In genomic region chr5:74136868-74137439, GRCm38 (mm10) we compare ENCODE assay signal across 16 mouse cellular contexts. TPM values are rescaled to one million over a fixed set of nuclear protein-coding genes. Genes with fewer than 3 reads are reported as not detected.
A peak's percentile ranks its signal among the peaks of the same experiment; 100 is the strongest.
DNase-seq lines count a peak whose midpoint lies in the region; ATAC-seq and TF ChIP-seq lines count a peak whose summit lies in the region.
"Had no signal": no experiment of that assay in that cellular context is flagged by ENCODE, and none has a peak within 500 bp of the region (broad histone marks: within the 10 kb centered on the region; RNA-seq: fewer than 3 reads in every experiment).

No protein-coding gene starts in this region.

- H3K79me2 ChIP-seq in MEL (ENCODE audit: control insufficient read depth, insufficient read depth, low read length, poor library complexity): no peaks in the 10 kb centered on the region

- H3K4me1 ChIP-seq in heart, postnatal 0 days (ENCODE audit: control insufficient read depth, insufficient read depth): peaks cover 7% of the 10 kb centered on the region
- no peaks in the 10 kb centered on the region for H3K4me1 ChIP-seq in MEL (ENCODE audit: control insufficient read depth in 1 of 2, insufficient read depth in 2 of 2, low read length in 2 of 2)
- 0 out of 2 replicates have a peak, but pooled peaks cover 9% of the 10 kb centered on the region for H3K4me1 ChIP-seq in embryonic facial prominence, embryonic 14.5 days (ENCODE audit: control insufficient read depth, insufficient read depth, low read length)
- H3K4me1 ChIP-seq: limb, embryonic 15.5 days; neural tube, embryonic 13.5 days had no signal

- ATAC-seq in heart, postnatal 0 days (ENCODE audit: insufficient read depth, low read depth): peak; percentile 27; the same call in 1 of the 2 replicates
- no peak for ATAC-seq in embryonic facial prominence, embryonic 14.5 days (ENCODE audit: low read depth)
- ATAC-seq: midbrain, embryonic 16.5 days; Patski had no signal

- no peaks in the 10 kb centered on the region for H3K9me3 ChIP-seq in heart, postnatal 0 days (replicated peaks; ENCODE audit: control insufficient read depth, low read length)
- no peaks in the 10 kb centered on the region for H3K9me3 ChIP-seq in MEL (replicated peaks; ENCODE audit: insufficient read depth, low read length)
- H3K9me3 ChIP-seq in embryonic facial prominence, embryonic 14.5 days (ENCODE audit: control insufficient read depth, low read length): no peaks in the 10 kb centered on the region
- H3K9me3 ChIP-seq: limb, embryonic 15.5 days; neural tube, embryonic 13.5 days had no signal

- H3K27ac ChIP-seq in heart, postnatal 0 days (ENCODE audit: low read depth): no peak overlapping the region
- no peak overlapping the region for H3K27ac ChIP-seq in MEL (ENCODE audit: control insufficient read depth, low read depth, low read length)
- H3K27ac ChIP-seq in embryonic facial prominence, embryonic 14.5 days (replicated peaks; ENCODE audit: low read depth, low read length): no peak overlapping the region
- H3K27ac ChIP-seq: forebrain, embryonic 10.5 days; limb, embryonic 15.5 days; macrophage; neural tube, embryonic 13.5 days had no signal

- H3K27me3 ChIP-seq in heart, postnatal 0 days (ENCODE audit: control insufficient read depth, insufficient read depth, low read length): no peaks in the 10 kb centered on the region
- H3K27me3 ChIP-seq in MEL (ENCODE audit: control insufficient read depth in 1 of 2, insufficient read depth in 2 of 2, low read length in 2 of 2): no peaks in the 10 kb centered on the region; a peak in 1 of 4 replicates
- no peaks in the 10 kb centered on the region for H3K27me3 ChIP-seq in embryonic facial prominence, embryonic 14.5 days (replicated peaks; ENCODE audit: control insufficient read depth, insufficient read depth, low read length)
- H3K27me3 ChIP-seq: limb, embryonic 15.5 days; neural tube, embryonic 13.5 days; Patski had no signal

- TF ChIP-seq POLR2A in MEL (IDR thresholded peaks at IDR 0.05; ENCODE audit: control insufficient read depth in 1 of 2, insufficient read depth in 1 of 2, low read depth in 1 of 2, low read length in 2 of 2, poor library complexity in 1 of 2): no peak

- H3K4me2 ChIP-seq in heart, postnatal 0 days (ENCODE audit: low read depth, low read length): no peak overlapping the region
- H3K4me2 ChIP-seq in embryonic facial prominence, embryonic 14.5 days (ENCODE audit: low read depth, low read length): no peak overlapping the region
- H3K4me2 ChIP-seq: limb, embryonic 15.5 days; neural tube, embryonic 13.5 days had no signal

- no peak for TF ChIP-seq EP300 in heart, postnatal 0 days (IDR thresholded peaks at IDR 0.05; ENCODE audit: low read depth)
- no peak for TF ChIP-seq EP300 in MEL (IDR thresholded peaks at IDR 0.05; ENCODE audit: low read depth in 1 of 2, low read length in 2 of 2)

- TF ChIP-seq CTCF in heart, postnatal 0 days (IDR thresholded peaks at IDR 0.05; ENCODE audit: low read depth): no peak
- no peak for TF ChIP-seq CTCF in MEL (IDR thresholded peaks at IDR 0.05 in 2 of 3, conservative IDR thresholded peaks at IDR 0.05 in 1 of 3; ENCODE audit: control insufficient read depth in 1 of 3, insufficient read depth in 1 of 3, low read depth in 2 of 3, low read length in 3 of 3, poor library complexity in 1 of 3, severe bottlenecking in 1 of 3)

- no peak for DNase-seq in heart, postnatal 0 days (ENCODE audit: low spot score)
- DNase-seq in heart, adult 8-10 months (ENCODE audit: low spot score): no peak
- peak; percentile 32 for DNase-seq in MEL (ENCODE audit: low read depth, low spot score)
- DNase-seq in embryonic facial prominence, embryonic 14.5 days (ENCODE audit: low spot score): peak; percentile 64
- DNase-seq in lung, postnatal 14 days: peak; percentile 64
- no peak for DNase-seq in left cerebral cortex, adult 9 months (ENCODE audit: low spot score in 2 of 2)
- no peak for DNase-seq in gastrocnemius, adult 8-10 months (ENCODE audit: low spot score in 2 of 2)
- DNase-seq: cerebellum, adult 9-10 months; embryo, embryonic 11 days; thymus, adult 2 months had no signal

- H3K4me3 ChIP-seq in heart, postnatal 0 days (ENCODE audit: low read depth, low read length): no peak overlapping the region
- H3K4me3 ChIP-seq in MEL (ENCODE audit: control insufficient read depth in 1 of 2, insufficient read depth in 1 of 2, low read depth in 2 of 2, low read length in 2 of 2): no peak overlapping the region
- no peak overlapping the region for H3K4me3 ChIP-seq in embryonic facial prominence, embryonic 14.5 days (ENCODE audit: low read depth, low read length)
- H3K4me3 ChIP-seq: forebrain, embryonic 10.5 days; limb, embryonic 15.5 days; neural tube, embryonic 13.5 days had no signal

- no peak overlapping the region for H3K9ac ChIP-seq in heart, postnatal 0 days (replicated peaks; ENCODE audit: low read depth, low read length)
- H3K9ac ChIP-seq in MEL (ENCODE audit: control insufficient read depth, low read depth, low read length, poor library complexity, severe bottlenecking): no peak overlapping the region
- no peak overlapping the region for H3K9ac ChIP-seq in embryonic facial prominence, embryonic 14.5 days (ENCODE audit: low read depth, low read length)
- H3K9ac ChIP-seq: limb, embryonic 15.5 days; neural tube, embryonic 13.5 days had no signal

- TF ChIP-seq RAD21 in MEL (IDR thresholded peaks at IDR 0.05; ENCODE audit: low read depth, low read length): no peak

- 10% methylated on average over 5 of the region's 5 CpGs for WGBS in heart, postnatal 0 days
- WGBS in embryonic facial prominence, embryonic 14.5 days: 35% methylated on average over 5 of the region's 5 CpGs

- no peaks in the 10 kb centered on the region for H3K36me3 ChIP-seq in heart, postnatal 0 days (replicated peaks; ENCODE audit: control insufficient read depth, insufficient read depth, low read length)
- no peaks in the 10 kb centered on the region for H3K36me3 ChIP-seq in MEL (ENCODE audit: control insufficient read depth in 1 of 2, insufficient read depth in 2 of 2, low read length in 2 of 2)
- no peaks in the 10 kb centered on the region for H3K36me3 ChIP-seq in embryonic facial prominence, embryonic 14.5 days (ENCODE audit: control insufficient read depth, insufficient read depth, low read length)
- H3K36me3 ChIP-seq: forebrain, embryonic 10.5 days; limb, embryonic 15.5 days; neural tube, embryonic 13.5 days had no signal

TF ChIP-seq in MEL, 35 proteins besides CTCF, POLR2A, EP300 and RAD21:
- TF ChIP-seq RCOR1 (IDR thresholded peaks at IDR 0.05; ENCODE audit: low read depth, low read length): peak; percentile 75; the same call in 1 of the 2 replicates
- TF ChIP-seq POLR2AphosphoS5 (IDR thresholded peaks at IDR 0.05; ENCODE audit: borderline replicate concordance, low read depth, low read length): no peak
- no peak for TF ChIP-seq MEF2A (IDR thresholded peaks at IDR 0.05; ENCODE audit: extremely low read depth, insufficient replicate concordance, low read depth, low read length, poor library complexity, severe bottlenecking)
- TF ChIP-seq TAL1 (IDR thresholded peaks at IDR 0.05; ENCODE audit: low read length): no peak

RNA-seq across cellular contexts. Expression of gene Rasl11b, which starts 58.1 kb away (rescaled TPM):
- 22.8 and 24.5 TPM in 2 replicates for total RNA-seq in heart, postnatal 0 days (2014; rRNA removed; ENCODE audit: low replicate concordance)
- 61.9 and 67.8 TPM in 2 replicates for polyA plus RNA-seq in heart, postnatal 0 days (2015; fragmentation: Nextera tagmentation; extraction: Ambion mirVana)
- 10 to 100 TPM; 36.0 to 52.1 (median 41.2) TPM for total RNA-seq in heart, adult 8-10 months (2022)
- total RNA-seq in MEL (2012; rRNA removed): 0.15 and 0.20 TPM in 2 replicates
- polyA plus RNA-seq in MEL (2012; ENCODE audit: insufficient read depth in 1 of 2, insufficient read length in 2 of 2, low read depth in 1 of 2, low replicate concordance in 2 of 2, missing spikeins in 1 of 2): under 1 TPM in 1 of 2 experiments, not detected in 1; 0.54 TPM
- 62.9 and 75.4 TPM in 2 replicates for polyA plus RNA-seq in embryonic facial prominence, embryonic 14.5 days (2014; fragmentation: Nextera tagmentation; extraction: Ambion mirVana)
- total RNA-seq in gastrocnemius, adult 8-10 months (2022): 10 to 100 TPM in 1 of 4 experiments, 1 to 10 TPM in 3; 1.4 to 10.6 (median 2.7) TPM
- polyA plus RNA-seq: macrophage had no signal

Comparison
In these comparisons a context has a peak if more than half of its experiments do, and no peak if none do; other contexts are left out.
1. DNase-seq: peak in MEL (single experiment), embryonic facial prominence, embryonic 14.5 days (single experiment) and lung, postnatal 14 days (single experiment); none in heart, postnatal 0 days (single experiment), heart, adult 8-10 months (single experiment), left cerebral cortex, adult 9 months (0 of 2) and gastrocnemius, adult 8-10 months (0 of 2).